Mouse (Mus musculus) spleen, adult 12 weeks (tissue): ENCODE data around the gene Tanc2.

ENCODE experiments used
- DNase-seq: peaks from one replicate; pipeline ENCODE4 v3.0.0; 2022; ENCODE audit warnings: low spot score

Gene Tanc2

GRCm38 (mm10) chr11:105648026-105648425 is 58.2 kb downstream of the Tanc2 start:
- no peak for DNase-seq

GRCm38 (mm10) chr11:105654616-105655015 is 64.8 kb downstream of the Tanc2 start:
- no peak for DNase-seq

GRCm38 (mm10) chr11:105655335-105655734 is 65.5 kb downstream of the Tanc2 start:
- DNase-seq = no peak

- DNase-seq = no peak
Measured at GRCm38 (mm10) chr11:105667879-105668278, 78.1 kb downstream of the Tanc2 start.

- DNase-seq = no peak
Measured at GRCm38 (mm10) chr11:105678996-105679395, 89.2 kb downstream of the Tanc2 start.

GRCm38 (mm10) chr11:105684747-105685146 is 95.0 kb downstream of the Tanc2 start:
- no peak for DNase-seq

GRCm38 (mm10) chr11:105700528-105700927 is 110.7 kb downstream of the Tanc2 start:
- DNase-seq = no peak

GRCm38 (mm10) chr11:105719660-105720059 is 129.9 kb downstream of the Tanc2 start:
- DNase-seq = no peak

- DNase-seq = no peak
Measured at GRCm38 (mm10) chr11:105731541-105731940, 141.8 kb downstream of the Tanc2 start.

GRCm38 (mm10) chr11:105731989-105732531 is 142.3 kb downstream of the Tanc2 start:
- no peak for DNase-seq

- no peak for DNase-seq
Measured at GRCm38 (mm10) chr11:105743171-105743570, 153.4 kb downstream of the Tanc2 start.

- DNase-seq = no peak
Measured at GRCm38 (mm10) chr11:105749297-105750071, 159.7 kb downstream of the Tanc2 start.

GRCm38 (mm10) chr11:105758561-105759203 is 168.9 kb downstream of the Tanc2 start:
- DNase-seq = no peak

- DNase-seq = no peak
Measured at GRCm38 (mm10) chr11:105759413-105759812, 169.6 kb downstream of the Tanc2 start.

- DNase-seq = no peak
Measured at GRCm38 (mm10) chr11:105760346-105760745, 170.6 kb downstream of the Tanc2 start.

- no peak for DNase-seq
Measured at GRCm38 (mm10) chr11:105777802-105778201, 188.0 kb downstream of the Tanc2 start.

GRCm38 (mm10) chr11:105792501-105792900 is 202.7 kb downstream of the Tanc2 start:
- no peak for DNase-seq

- DNase-seq = no peak
Measured at GRCm38 (mm10) chr11:105803686-105804085, 213.9 kb downstream of the Tanc2 start.

- DNase-seq = no peak
Measured at GRCm38 (mm10) chr11:105804776-105805175, 215.0 kb downstream of the Tanc2 start.

- DNase-seq = no peak
Measured at GRCm38 (mm10) chr11:105807103-105807502, 217.3 kb downstream of the Tanc2 start.

GRCm38 (mm10) chr11:105823246-105823645 is 233.5 kb downstream of the Tanc2 start:
- no peak for DNase-seq

GRCm38 (mm10) chr11:105823759-105824158 is 234.0 kb downstream of the Tanc2 start:
- DNase-seq = no peak

- no peak for DNase-seq
Measured at GRCm38 (mm10) chr11:105828175-105828574, 238.4 kb downstream of the Tanc2 start.
